Mouse (Mus musculus) intestine, postnatal 0 days (tissue): ENCODE data around the gene Nemp1. TPM values are rescaled to one million over a fixed set of nuclear protein-coding genes. Genes with fewer than 3 reads are reported as not detected.

Experiments
- ATAC-seq: fragments of 200-750 bp; cut with Nextera tagmentation; 2 replicates; pipeline ENCODE4 v1.8.0; 2017; ENCODE audit warnings: mild to moderate bottlenecking, moderate TSS enrichment, moderate library complexity
- H3K27ac ChIP-seq: fragments of 300-500 bp; sonication (generic); 2 replicates; pipeline ENCODE4 v1.5.1; 2014; ENCODE audit warnings: mild to moderate bottlenecking, low read depth, low read length, moderate library complexity
- H3K27me3 ChIP-seq: fragments of 300-500 bp; sonication (generic); replicated peaks from 2 replicates; pipeline ENCODE4 v1.6.1; 2014; ENCODE audit warnings: low read length, mixed read lengths; ENCODE audit not compliant: control insufficient read depth, insufficient read depth
- H3K36me3 ChIP-seq: fragments of 300-500 bp; sonication (generic); 2 replicates; pipeline ENCODE4 v1.6.1; 2014; ENCODE audit warnings: mild to moderate bottlenecking, moderate library complexity; ENCODE audit not compliant: control insufficient read depth, insufficient read depth
- H3K4me1 ChIP-seq: fragments of 300-500 bp; sonication (generic); replicated peaks from 2 replicates; pipeline ENCODE4 v1.6.1; 2014; ENCODE audit warnings: antibody characterized with exemption, low read length, mixed read lengths; ENCODE audit not compliant: control insufficient read depth, insufficient read depth
- H3K4me2 ChIP-seq: fragments of 300-500 bp; sonication (generic); replicated peaks from 2 replicates; pipeline ENCODE4 v1.6.1; 2014; ENCODE audit warnings: low read depth, mild to moderate bottlenecking, moderate library complexity
- H3K4me3 ChIP-seq: fragments of 300-500 bp; sonication (generic); 2 replicates; pipeline ENCODE4 v1.5.1; 2014; ENCODE audit warnings: low read depth, low read length
- H3K9ac ChIP-seq: fragments of 300-500 bp; sonication (generic); 2 replicates; pipeline ENCODE4 v1.6.1; 2014; ENCODE audit warnings: mild to moderate bottlenecking, low read depth, low read length
- H3K9me3 ChIP-seq: fragments of 300-500 bp; sonication (generic); 2 replicates; pipeline ENCODE4 v1.6.1; 2016; ENCODE audit warnings: mixed run types; ENCODE audit not compliant: control insufficient read depth
- CTCF ChIP-seq: sonication (generic); IDR thresholded peaks from 2 replicates; pipeline ENCODE4 v1.5.1; 2016; ENCODE audit warnings: low read depth, mild to moderate bottlenecking, control low read depth, antibody characterized with exemption, moderate library complexity
- WGBS: fragments of 180-500 bp; shearing (Covaris S2); extraction: QIAGEN DNeasy Blood & Tissue Kit; methylation state at CpG from one replicate; pipeline ENCODE4 v1.1.7; 2014; 5-methylcytosine and 5-hydroxymethylcytosine counted together
- polyA plus RNA-seq: library from polyadenylated mRNA; unstranded; fragments of >200 nt; fragmentation: Nextera tagmentation; extraction: Ambion mirVana; gene quantifications from 2 replicates; pipeline ENCODE4 v1.2.1, GENCODE M21; 2015

Gene Nemp1
- polyA plus RNA-seq, 1 experiment from 2014 or later = 2.9 TPM

GRCm38 (mm10) chr10:127676691-127677548 is 10.2 kb downstream of the Nemp1 start:
- Histone ChIP-seq H3K4me2 (peak overlapping the region; percentile 96), H3K4me1 (no peaks in the 10 kb centered on the region)
- under 1% methylated on average over 70 of the region's 71 CpGs for WGBS

DNA sequence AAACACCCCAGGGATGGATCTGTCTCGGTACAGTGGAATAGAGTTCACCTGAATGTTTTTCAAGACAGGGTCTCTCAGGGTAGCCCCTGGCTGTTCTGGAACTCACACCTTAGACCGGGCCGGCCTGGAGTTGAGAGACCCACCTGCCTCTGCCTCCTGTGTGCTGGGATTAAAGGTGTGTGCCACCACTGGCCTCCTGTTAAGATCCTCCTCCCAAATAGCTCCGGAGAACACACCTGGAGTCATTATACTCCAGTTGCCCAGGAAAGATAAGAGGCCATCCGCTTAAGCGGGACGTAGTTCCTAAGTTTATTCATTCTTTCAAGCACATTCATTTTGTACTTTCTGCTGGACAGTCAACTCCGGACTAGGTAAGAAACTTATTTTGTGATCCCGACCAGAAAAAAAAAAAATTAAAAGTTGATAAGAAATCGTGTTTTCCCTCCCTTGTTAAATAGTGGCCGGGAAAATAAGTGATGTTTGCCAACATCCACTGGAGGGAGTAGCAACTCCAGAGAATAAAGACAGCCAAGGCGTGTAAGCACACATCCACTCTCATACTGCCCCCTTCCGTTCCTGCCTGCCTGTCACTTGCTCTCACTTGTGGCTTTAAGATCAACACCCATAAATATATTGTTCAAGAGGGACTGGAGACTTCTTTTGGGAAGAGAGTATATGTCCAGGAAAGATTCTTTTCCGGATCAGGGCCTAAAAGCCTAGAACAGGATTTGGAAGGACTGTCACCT is 11.1 kb downstream of the Nemp1 start:
- Histone ChIP-seq H3K9ac (peak overlapping the region; percentile 48), H3K27ac (no peak overlapping the region), H3K4me2 (peak overlapping the region; percentile 96), H3K4me1 (no peaks in the 10 kb centered on the region), H3K36me3 (no peaks in the 10 kb centered on the region; the same call in 1 of the 2 replicates), H3K9me3 (no peaks in the 10 kb centered on the region), H3K27me3 (no peaks in the 10 kb centered on the region), H3K4me3 (peak overlapping the region; percentile 71)
- peak; percentile 47; the same call in 1 of the 2 replicates for ATAC-seq
- TF ChIP-seq CTCF = peak; percentile 97
- 7% methylated on average over 14 of the region's 14 CpGs for WGBS

More at GRCm38 (mm10) chr10:127676691-127677548, 10.2 kb downstream of the Nemp1 start:
- no peak for TF ChIP-seq CTCF
- Histone ChIP-seq H3K36me3 (no peaks in the 10 kb centered on the region; the same call in 1 of the 2 replicates), H3K27me3 (no peaks in the 10 kb centered on the region), H3K9me3 (no peaks in the 10 kb centered on the region), H3K27ac (peak overlapping the region; percentile 68), H3K4me3 (peak overlapping the region; percentile 71), H3K9ac (peak overlapping the region; percentile 48)
- ATAC-seq = peak; percentile 94

- Histone ChIP-seq H3K27me3 (no peaks in the 10 kb centered on the region), H3K36me3 (no peaks in the 10 kb centered on the region; the same call in 1 of the 2 replicates), H3K9ac (no peak overlapping the region), H3K4me3 (no peak overlapping the region), H3K9me3 (no peaks in the 10 kb centered on the region), H3K27ac (no peak overlapping the region), H3K4me1 (no peaks in the 10 kb centered on the region), H3K4me2 (no peak overlapping the region)
- WGBS = 98% methylated on average over 1 of the region's 1 CpGs
- no peak for ATAC-seq
- TF ChIP-seq CTCF = no peak
These were observed 12.5 kb downstream of the Nemp1 start for GRCm38 (mm10) chr10:127679208-127679607.

- no peak for ATAC-seq
- Histone ChIP-seq H3K36me3 (no peaks in the 10 kb centered on the region; the same call in 1 of the 2 replicates), H3K9me3 (no peaks in the 10 kb centered on the region), H3K4me1 (no peaks in the 10 kb centered on the region), H3K4me2 (no peak overlapping the region), H3K9ac (no peak overlapping the region), H3K27ac (no peak overlapping the region), H3K27me3 (no peaks in the 10 kb centered on the region), H3K4me3 (no peak overlapping the region)
- 79% methylated on average over 3 of the region's 3 CpGs for WGBS
- TF ChIP-seq CTCF = no peak
These were observed 13.2 kb downstream of the Nemp1 start for GRCm38 (mm10) chr10:127679881-127680280.

- WGBS = 86% methylated on average over 6 of the region's 6 CpGs
- no peaks in the 10 kb centered on the region for H3K9me3 ChIP-seq
- no peaks in the 10 kb centered on the region for H3K27me3 ChIP-seq
- no peaks in the 10 kb centered on the region for H3K4me1 ChIP-seq
- no peak overlapping the region for H3K4me3 ChIP-seq
- no peak for ATAC-seq
- H3K4me2 ChIP-seq = no peak overlapping the region
- no peak for TF ChIP-seq CTCF
- H3K9ac ChIP-seq = no peak overlapping the region
- no peaks in the 10 kb centered on the region; the same call in 1 of the 2 replicates for H3K36me3 ChIP-seq
- no peak overlapping the region for H3K27ac ChIP-seq
These were observed 16.2 kb downstream of the Nemp1 start for GRCm38 (mm10) chr10:127682886-127683285.

DNA sequence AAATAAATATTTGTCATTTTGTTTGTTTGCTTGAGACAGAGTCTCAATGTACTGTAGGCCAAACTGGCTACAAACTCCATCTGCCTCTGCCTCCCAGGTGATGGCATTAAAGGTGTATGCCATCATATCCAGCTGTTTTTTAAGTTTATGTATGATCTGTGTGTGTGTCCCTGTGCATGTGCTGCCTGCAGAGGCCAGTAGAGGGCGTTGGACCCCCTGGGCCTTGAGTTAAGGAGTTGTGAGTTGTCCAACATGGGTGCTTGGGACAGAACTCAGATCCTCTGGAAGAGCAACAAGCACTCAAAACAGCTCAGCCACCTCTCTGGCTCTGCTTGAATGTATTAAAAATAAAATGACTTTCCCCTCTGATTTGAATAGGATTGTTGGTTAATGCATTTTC is 24.4 kb downstream of the Nemp1 start:
- Histone ChIP-seq H3K9ac (no peak overlapping the region), H3K4me2 (no peak overlapping the region), H3K27ac (no peak overlapping the region), H3K9me3 (no peaks in the 10 kb centered on the region), H3K27me3 (no peaks in the 10 kb centered on the region), H3K4me3 (no peak overlapping the region), H3K36me3 (peaks cover 18% of the 10 kb centered on the region; the same call in 1 of the 2 replicates), H3K4me1 (no peaks in the 10 kb centered on the region)
- peak; percentile 47 for TF ChIP-seq CTCF
- no peak for ATAC-seq
- 17% methylated on average over 1 of the region's 1 CpGs for WGBS
